Mouse (Mus musculus): Measurements from ENCODE around the gene Ripply3. TPM values are rescaled to one million over a fixed set of nuclear protein-coding genes. Genes with fewer than 3 reads are reported as not detected.
A peak's percentile ranks its signal among the peaks of the same experiment; 100 is the strongest.

The Ripply3 gene
- total RNA-seq, 2 experiments from 2014 or later = 5.5 to 6.2 TPM

- DNase-seq (ENCODE audit: low spot score in 2 of 2) = no peak
These were observed 27.8 kb downstream of the Ripply3 start for GRCm38 (mm10) chr16:94356046-94356445.

- DNase-seq (ENCODE audit: low spot score in 2 of 2) = no peak
These were observed 28.7 kb downstream of the Ripply3 start for GRCm38 (mm10) chr16:94356776-94357494.

GRCm38 (mm10) chr16:94358091-94358490 is 29.9 kb downstream of the Ripply3 start:
- no peak for DNase-seq (ENCODE audit: low spot score in 2 of 2)

DNA sequence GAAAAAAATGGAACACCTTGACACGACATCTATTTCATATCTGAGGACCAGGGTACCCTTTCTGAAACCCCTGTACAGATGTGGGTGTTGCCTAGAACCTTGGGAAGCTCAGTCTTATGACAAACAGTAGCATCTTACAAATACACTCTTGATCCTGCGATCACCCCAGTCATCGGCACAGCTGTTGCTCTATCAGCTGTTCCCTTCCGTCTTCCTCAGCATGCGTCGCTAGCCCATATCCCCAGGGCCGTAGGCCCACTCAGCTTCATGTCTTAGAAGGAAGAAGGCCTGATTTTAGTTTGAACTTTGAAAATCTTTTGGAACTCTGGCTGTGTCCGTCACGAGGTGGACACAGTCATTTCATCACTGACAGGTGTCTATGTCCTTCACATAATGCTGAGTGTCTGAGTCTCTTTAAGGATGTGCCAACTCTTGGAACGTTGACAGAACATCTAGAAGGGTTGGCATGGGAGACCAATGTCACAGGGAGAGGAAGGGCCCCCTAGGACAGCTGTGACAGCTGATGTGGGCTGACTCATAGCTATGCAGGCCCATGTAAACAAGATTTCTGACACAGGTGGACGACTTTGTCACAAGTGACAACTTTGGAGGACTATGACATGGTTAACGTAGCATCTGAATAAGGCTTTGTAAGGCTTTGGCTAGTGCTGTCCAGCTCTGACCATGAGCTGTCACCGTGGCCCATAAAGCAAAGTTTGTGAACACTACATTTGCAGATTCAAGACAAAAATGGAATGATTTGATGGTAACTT is 32.5 kb downstream of the Ripply3 start:
- DNase-seq (ENCODE audit: low spot score in 2 of 2) = no peak

- peak; percentile 31 to 51 for DNase-seq (ENCODE audit: low spot score in 2 of 2)
These were observed 34.1 kb downstream of the Ripply3 start for GRCm38 (mm10) chr16:94362174-94362873.

GRCm38 (mm10) chr16:94363814-94364213 is 35.6 kb downstream of the Ripply3 start:
- DNase-seq (ENCODE audit: low spot score in 2 of 2) = no peak

DNA sequence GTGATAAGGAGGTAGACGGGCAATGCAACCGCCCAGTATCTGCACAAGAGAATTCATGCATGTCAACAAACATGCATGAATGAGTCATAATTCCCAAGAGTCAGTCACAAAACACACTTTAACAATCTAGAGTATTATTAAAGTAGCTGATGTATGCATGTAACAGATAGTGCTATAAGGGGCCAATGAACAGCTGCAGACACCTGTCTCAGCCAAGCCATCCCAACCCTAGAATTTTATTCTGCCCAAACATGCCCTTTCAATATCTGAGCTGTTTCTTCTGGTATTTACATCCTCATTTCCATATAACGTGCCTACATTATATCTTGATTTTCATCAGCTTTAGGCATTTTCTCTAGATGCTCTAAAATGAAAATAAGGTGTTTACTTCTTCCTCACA is 37.2 kb downstream of the Ripply3 start:
- no peak for DNase-seq (ENCODE audit: low spot score in 2 of 2)

DNA sequence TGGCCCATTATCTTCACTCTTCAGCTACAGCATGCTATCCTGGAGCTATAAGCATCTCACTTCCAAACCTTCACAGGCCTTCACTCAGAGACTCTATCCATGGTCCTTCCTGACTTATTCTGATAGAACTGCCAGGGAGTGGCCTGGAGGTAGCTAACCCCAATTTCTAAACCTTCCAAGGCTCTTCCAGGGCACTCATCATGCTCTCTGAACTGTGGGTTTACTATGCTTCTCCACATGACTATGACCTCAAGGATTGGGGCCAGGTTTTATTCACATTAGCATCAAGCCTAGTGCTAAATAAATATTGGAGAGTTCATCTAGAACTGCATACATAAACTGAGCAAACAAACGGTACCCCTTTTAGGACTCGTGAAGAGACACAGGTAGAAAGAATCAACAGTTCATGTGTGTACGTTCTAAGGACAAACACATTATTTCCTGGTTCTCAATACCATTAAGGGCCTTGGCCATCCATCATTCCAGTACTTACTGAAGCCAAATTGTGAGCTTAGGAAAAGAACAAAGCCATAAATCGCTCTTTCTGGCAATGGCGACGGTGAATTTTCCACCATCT is 41.5 kb downstream of the Ripply3 start:
- DNase-seq (ENCODE audit: low spot score in 2 of 2) = no peak

DNA sequence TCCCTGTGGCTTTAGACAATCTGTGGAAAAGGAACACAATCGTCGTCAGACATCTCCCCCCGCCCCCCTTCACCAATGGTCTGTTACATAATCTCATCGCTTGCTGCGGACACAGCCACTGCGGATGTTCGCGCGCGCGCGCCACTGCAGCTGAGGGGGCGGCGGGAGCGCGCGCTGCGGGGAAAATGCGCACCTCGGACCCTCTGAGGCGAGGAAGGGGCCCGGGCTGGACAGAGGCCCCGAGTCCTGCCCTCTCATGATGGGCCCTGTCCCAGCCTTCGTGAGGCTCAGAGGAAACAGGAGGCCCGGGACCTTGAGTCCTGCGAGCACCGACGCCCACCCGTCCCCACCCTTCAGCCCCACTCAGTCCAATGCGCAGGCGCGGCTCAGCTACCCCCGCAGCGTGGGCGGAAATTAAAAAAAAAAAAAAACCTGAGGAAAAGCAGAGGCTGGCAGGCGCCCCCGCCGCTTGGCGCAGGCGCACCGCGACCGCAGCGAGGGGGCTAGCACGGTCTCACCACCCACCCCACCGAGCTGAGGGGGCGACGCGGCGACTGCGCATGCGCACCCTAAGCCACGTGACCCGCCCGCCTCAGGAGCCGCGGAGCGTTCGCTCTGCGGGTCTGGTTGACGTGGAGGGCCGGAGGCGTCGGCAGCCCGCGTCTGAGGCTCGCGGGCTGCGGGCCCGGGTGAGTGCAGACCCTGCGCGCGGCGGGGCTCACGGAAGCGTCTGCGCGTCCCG is 42.1 kb downstream of the Ripply3 start, which contains the start of gene Ttc3:
Ttc3 (plus strand) TSS at position 446 of the 742 bp plus-strand sequence.
- peak; percentile 89 to 92 for DNase-seq (ENCODE audit: low spot score in 2 of 2)

DNA sequence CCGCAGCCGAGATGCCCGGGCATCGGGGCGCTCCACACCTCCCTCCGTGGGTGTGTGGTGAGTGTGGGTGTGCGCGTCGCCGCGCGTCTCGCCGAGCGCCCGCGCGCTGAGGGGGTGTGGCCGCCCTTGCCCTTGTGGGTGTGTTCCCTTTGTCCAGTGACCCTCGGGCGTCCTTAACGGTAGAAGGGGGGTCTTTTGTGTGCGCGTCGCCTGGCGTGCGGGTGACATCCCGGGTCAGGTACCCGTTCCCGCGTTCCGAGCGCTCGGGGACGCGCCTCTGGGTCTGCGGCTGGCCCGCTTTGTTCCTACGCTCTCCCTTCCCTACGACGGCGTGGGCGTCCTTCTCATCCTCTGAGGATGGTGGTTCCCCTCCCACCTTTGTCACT is 42.7 kb downstream of the Ripply3 start:
- peak; percentile 45 to 62 for DNase-seq (ENCODE audit: low spot score in 2 of 2)

DNA sequence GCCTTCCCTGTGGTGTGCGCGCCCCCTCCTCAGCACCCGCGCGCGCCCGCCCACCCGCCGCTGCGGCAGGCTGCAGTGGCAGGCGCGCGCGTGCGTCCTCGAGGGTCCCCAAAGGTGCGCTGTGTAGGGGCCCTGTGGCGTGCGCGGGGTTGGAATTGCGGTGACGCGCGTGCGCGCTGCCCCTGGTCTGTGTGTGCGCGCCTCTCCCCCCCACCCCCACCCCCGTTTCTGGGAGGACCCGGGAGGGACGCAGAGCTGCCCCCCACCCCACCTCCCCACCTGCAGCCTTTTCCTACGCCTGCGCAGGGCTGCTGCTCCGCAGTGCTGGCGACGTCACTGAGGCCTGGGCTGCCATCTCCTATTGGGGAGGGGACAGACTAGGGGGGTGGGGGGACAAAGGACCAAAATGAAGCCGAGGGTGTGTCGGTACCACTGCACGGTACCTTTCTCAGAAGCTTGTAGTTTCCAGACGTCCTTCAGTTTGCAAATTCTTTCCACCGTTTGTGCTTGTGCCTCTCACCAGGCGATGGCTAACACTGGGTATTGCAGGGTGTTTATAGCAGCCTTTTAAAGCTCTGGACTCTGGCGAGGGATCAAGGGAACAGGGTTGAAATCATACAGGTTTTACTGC is 43.2 kb downstream of the Ripply3 start, which contains the start of gene Pigp:
Pigp (minus strand) TSS at position 542 of the 631 bp plus-strand sequence.
- DNase-seq (ENCODE audit: low spot score in 2 of 2) = peak in 1 of 2 experiments; percentile 22

GRCm38 (mm10) chr16:94379386-94379785 is 51.2 kb downstream of the Ripply3 start:
- DNase-seq (ENCODE audit: low spot score in 2 of 2) = no peak

DNA sequence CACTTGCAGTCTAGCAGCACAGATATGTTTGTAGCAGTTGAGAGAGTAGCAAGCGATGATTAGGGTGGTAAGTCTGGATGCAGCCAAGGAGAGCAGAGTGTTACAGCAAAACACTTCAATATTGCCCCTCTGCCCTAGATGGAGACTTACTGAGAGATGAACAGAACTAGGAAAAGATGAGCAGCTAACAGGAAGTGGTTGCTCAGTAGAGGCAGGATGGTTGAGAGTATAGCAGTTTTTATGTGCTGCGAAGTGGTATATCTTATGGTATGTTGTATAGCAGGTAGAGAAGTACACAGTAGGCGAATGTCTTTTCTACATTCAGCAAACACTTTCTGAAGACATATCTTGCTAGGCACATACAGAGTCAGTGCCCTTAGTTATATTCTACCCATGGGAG is 55.1 kb downstream of the Ripply3 start:
- DNase-seq (ENCODE audit: low spot score in 2 of 2) = no peak

Other genes with a start within 250 kb of the Ripply3 start
- gene Sim2, start 243.5 kb upstream of the Ripply3 start, total RNA-seq (2021) = 1 to 10 TPM in 1 of 2 experiments, not detected in 1; 3.5 TPM
- 10 to 100 TPM; 20.6 to 23.1 TPM for gene Hlcs, start 14.8 kb upstream of the Ripply3 start, total RNA-seq (2021)
- gene Ttc3, start 42.2 kb downstream of the Ripply3 start, total RNA-seq (2021) = 100 to 1,000 TPM; 163 to 178 TPM
- gene Pigp, start 43.4 kb downstream of the Ripply3 start, total RNA-seq (2021) = 100 to 1,000 TPM; 101 to 106 TPM
- gene Vps26c, start 198.4 kb downstream of the Ripply3 start, total RNA-seq (2021) = 10 to 100 TPM; 54.8 to 62.6 TPM
- 10 to 100 TPM; 86.3 to 92.5 TPM for gene Dyrk1a, start 241.6 kb downstream of the Ripply3 start, total RNA-seq (2021)

All from adrenal gland, postnatal 4 days (tissue).